Mouse (Mus musculus): ENCODE data around the gene Tpm4. TPM values are rescaled to one million over a fixed set of nuclear protein-coding genes. Genes with fewer than 3 reads are reported as not detected.

Tpm4 gene
- polyA plus RNA-seq, 1 experiment from 2014 or later, result 718 TPM

DNA sequence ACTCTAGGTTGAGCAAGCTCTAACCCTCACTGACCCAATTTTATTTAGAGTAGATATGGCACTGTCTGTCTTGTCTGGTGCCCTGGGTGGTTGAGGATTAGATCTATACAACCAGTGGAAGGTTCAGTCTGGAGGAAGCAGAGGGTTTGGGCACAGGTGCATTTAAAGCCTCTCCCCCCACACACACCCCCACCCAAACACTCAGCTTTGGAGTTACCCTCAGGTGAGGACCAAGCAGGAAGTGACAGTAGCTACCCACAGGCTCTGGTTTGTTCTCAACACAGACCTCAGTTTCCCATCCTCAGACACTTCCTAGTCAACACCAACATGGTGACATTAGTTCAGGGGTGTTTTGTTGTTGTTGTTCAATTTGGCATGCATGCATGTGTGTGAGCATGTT lies 28.0 kb downstream of the Tpm4 start:
- peaks cover 15% of the 10 kb centered on the region for H3K4me1 ChIP-seq (ENCODE audit: control insufficient read depth, insufficient read depth, low read length)
- no peak overlapping the region for H3K9ac ChIP-seq (ENCODE audit: low read depth, low read length)
- no peak overlapping the region for H3K4me3 ChIP-seq (ENCODE audit: low read length)
- H3K27ac ChIP-seq (ENCODE audit: low read depth, low read length), result no peak overlapping the region
- H3K4me2 ChIP-seq (replicated peaks; ENCODE audit: low read depth, low read length), result no peak overlapping the region
- H3K27me3 ChIP-seq (ENCODE audit: control insufficient read depth, insufficient read depth, low read length), result no peaks in the 10 kb centered on the region
- no peak for ATAC-seq (ENCODE audit: low FRiP score, low TSS enrichment)
- no peaks in the 10 kb centered on the region for H3K9me3 ChIP-seq (ENCODE audit: control insufficient read depth, low read length)
- H3K36me3 ChIP-seq (ENCODE audit: control insufficient read depth, insufficient read depth, low read length), result peaks cover 13% of the 10 kb centered on the region; the same call in 1 of the 2 replicates

DNA sequence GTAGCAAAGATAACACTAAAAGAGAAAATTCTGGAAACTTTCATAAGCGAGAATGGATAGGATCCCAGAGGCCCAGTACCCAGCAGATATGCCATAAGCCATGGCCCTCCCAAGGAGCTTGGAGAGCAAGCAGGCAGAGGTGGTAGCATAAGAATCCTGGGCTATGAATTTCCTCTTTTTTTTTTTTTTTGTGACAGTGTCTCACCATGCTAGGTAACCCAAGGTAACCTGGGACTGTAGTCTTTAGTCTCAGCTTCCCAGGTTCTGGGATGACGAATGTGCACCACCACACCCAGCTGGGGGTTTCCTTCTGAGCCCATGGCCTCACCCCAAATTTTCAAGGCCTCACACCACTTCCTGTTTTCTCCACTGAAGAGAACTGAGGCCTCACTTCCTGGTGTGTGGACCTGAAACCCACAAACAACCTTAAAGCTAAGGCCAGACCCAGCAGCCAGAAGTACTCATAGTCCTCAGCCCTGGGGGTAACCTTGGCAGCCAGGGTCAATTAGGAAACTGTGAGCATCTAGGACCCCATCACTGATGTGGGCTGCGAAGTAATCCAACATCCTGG lies 34.4 kb downstream of the Tpm4 start:
- Histone ChIP-seq H3K9ac (ENCODE audit: low read depth, low read length) (no peak overlapping the region), H3K4me2 (replicated peaks; ENCODE audit: low read depth, low read length) (no peak overlapping the region), H3K4me3 (ENCODE audit: low read length) (no peak overlapping the region), H3K27me3 (ENCODE audit: control insufficient read depth, insufficient read depth, low read length) (no peaks in the 10 kb centered on the region), H3K9me3 (ENCODE audit: control insufficient read depth, low read length) (no peaks in the 10 kb centered on the region), H3K4me1 (ENCODE audit: control insufficient read depth, insufficient read depth, low read length) (no peaks in the 10 kb centered on the region), H3K27ac (ENCODE audit: low read depth, low read length) (no peak overlapping the region), H3K36me3 (ENCODE audit: control insufficient read depth, insufficient read depth, low read length) (peaks cover 66% of the 10 kb centered on the region)
- ATAC-seq (ENCODE audit: low FRiP score, low TSS enrichment), result no peak
- WGBS, result 89% methylated on average over 3 of the region's 3 CpGs

DNA sequence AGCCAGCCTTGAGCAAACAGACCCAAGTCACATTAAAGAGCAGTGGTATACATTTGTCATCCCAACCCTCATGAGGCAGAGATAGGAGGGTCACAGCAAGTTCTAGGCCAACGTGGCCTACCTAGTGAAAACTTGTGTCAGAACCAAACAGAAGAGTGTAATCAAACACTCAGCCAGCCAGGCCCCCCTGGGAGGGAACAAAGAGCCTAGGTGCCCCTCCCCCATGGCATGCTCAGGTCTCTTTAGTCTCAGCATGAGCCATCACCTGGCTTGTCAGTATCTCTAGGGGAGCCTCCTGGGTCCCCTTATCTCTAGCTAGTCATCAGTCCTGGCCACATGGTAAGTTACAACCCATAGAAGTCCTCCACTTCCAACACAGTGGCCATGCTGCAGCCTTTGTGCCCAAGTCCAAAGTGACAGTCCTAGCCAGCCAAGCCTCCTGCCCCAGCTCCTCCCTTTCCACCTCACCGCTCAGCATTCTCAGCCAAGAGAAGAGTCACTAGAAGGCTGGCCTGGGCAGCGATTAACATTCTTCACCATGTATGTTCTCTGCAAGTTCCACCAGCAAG lies 35.0 kb downstream of the Tpm4 start:
- no peaks in the 10 kb centered on the region for H3K9me3 ChIP-seq (ENCODE audit: control insufficient read depth, low read length)
- H3K4me2 ChIP-seq (replicated peaks; ENCODE audit: low read depth, low read length), result no peak overlapping the region
- peaks cover 67% of the 10 kb centered on the region for H3K36me3 ChIP-seq (ENCODE audit: control insufficient read depth, insufficient read depth, low read length)
- H3K27ac ChIP-seq (ENCODE audit: low read depth, low read length), result no peak overlapping the region
- H3K27me3 ChIP-seq (ENCODE audit: control insufficient read depth, insufficient read depth, low read length), result no peaks in the 10 kb centered on the region
- no peak overlapping the region for H3K4me3 ChIP-seq (ENCODE audit: low read length)
- H3K9ac ChIP-seq (ENCODE audit: low read depth, low read length), result no peak overlapping the region
- no peaks in the 10 kb centered on the region for H3K4me1 ChIP-seq (ENCODE audit: control insufficient read depth, insufficient read depth, low read length)
- ATAC-seq (ENCODE audit: low FRiP score, low TSS enrichment), result no peak
- 83% methylated on average over 3 of the region's 3 CpGs for WGBS

DNA sequence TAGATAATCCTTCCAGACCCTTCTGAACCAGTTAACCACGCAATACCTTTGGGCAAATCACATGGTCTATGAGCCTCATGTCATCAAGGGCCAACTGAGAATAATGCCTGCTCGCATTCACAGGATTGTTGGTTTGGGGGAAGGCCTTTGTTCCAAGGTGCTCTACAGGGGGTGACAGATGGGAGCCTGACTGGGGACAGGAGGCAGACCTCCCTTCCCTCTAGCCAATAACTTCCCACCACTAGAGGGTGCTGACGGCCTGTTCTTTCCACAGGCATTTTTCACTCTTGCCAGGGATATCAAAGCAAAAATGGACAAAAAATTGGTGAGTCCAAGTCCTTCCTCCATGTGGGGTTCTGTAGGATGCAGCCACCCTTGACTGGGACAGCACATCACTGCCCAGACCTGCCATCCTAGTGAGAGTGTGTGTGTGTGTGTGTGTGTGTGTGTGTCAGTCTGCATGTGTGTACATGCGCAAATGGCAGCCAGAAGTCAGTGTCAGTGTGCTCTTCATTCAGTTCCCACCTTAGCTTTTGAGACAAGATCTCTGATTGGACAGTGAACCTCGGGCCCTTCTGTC lies 42.7 kb downstream of the Tpm4 start:
- Histone ChIP-seq H3K27ac (ENCODE audit: low read depth, low read length) (no peak overlapping the region), H3K4me3 (ENCODE audit: low read length) (no peak overlapping the region), H3K9me3 (ENCODE audit: control insufficient read depth, low read length) (no peaks in the 10 kb centered on the region), H3K4me1 (ENCODE audit: control insufficient read depth, insufficient read depth, low read length) (no peaks in the 10 kb centered on the region), H3K4me2 (replicated peaks; ENCODE audit: low read depth, low read length) (no peak overlapping the region), H3K27me3 (ENCODE audit: control insufficient read depth, insufficient read depth, low read length) (no peaks in the 10 kb centered on the region), H3K36me3 (ENCODE audit: control insufficient read depth, insufficient read depth, low read length) (peaks cover 82% of the 10 kb centered on the region), H3K9ac (ENCODE audit: low read depth, low read length) (no peak overlapping the region)
- WGBS, result 65% methylated on average over 5 of the region's 5 CpGs
- peak; percentile 68 for ATAC-seq (ENCODE audit: low FRiP score, low TSS enrichment)

- Histone ChIP-seq H3K9ac (ENCODE audit: low read depth, low read length) (no peak overlapping the region), H3K27ac (ENCODE audit: low read depth, low read length) (no peak overlapping the region), H3K4me3 (ENCODE audit: low read length) (no peak overlapping the region), H3K4me1 (ENCODE audit: control insufficient read depth, insufficient read depth, low read length) (no peaks in the 10 kb centered on the region), H3K4me2 (replicated peaks; ENCODE audit: low read depth, low read length) (no peak overlapping the region), H3K36me3 (ENCODE audit: control insufficient read depth, insufficient read depth, low read length) (peaks cover 27% of the 10 kb centered on the region), H3K9me3 (ENCODE audit: control insufficient read depth, low read length) (no peaks in the 10 kb centered on the region), H3K27me3 (ENCODE audit: control insufficient read depth, insufficient read depth, low read length) (no peaks in the 10 kb centered on the region)
- WGBS, result 83% methylated on average over 2 of the region's 2 CpGs
- ATAC-seq (ENCODE audit: low FRiP score, low TSS enrichment), result no peak
These were observed 48.9 kb downstream of the Tpm4 start for GRCm38 (mm10) chr8:72183554-72184202.

- no peaks in the 10 kb centered on the region for H3K4me1 ChIP-seq (ENCODE audit: control insufficient read depth, insufficient read depth, low read length)
- no peak for ATAC-seq (ENCODE audit: low FRiP score, low TSS enrichment)
- H3K4me3 ChIP-seq (ENCODE audit: low read length), result no peak overlapping the region
- H3K4me2 ChIP-seq (replicated peaks; ENCODE audit: low read depth, low read length), result no peak overlapping the region
- no peak overlapping the region for H3K27ac ChIP-seq (ENCODE audit: low read depth, low read length)
- H3K9me3 ChIP-seq (ENCODE audit: control insufficient read depth, low read length), result no peaks in the 10 kb centered on the region
- H3K9ac ChIP-seq (ENCODE audit: low read depth, low read length), result no peak overlapping the region
- H3K27me3 ChIP-seq (ENCODE audit: control insufficient read depth, insufficient read depth, low read length), result no peaks in the 10 kb centered on the region
- WGBS, result 81% methylated on average over 2 of the region's 2 CpGs
- H3K36me3 ChIP-seq (ENCODE audit: control insufficient read depth, insufficient read depth, low read length), result no peaks in the 10 kb centered on the region
These were observed 53.1 kb downstream of the Tpm4 start for GRCm38 (mm10) chr8:72187793-72188331.

GRCm38 (mm10) chr8:72189417-72190214 lies 54.8 kb downstream of the Tpm4 start, which contains the start of gene Hsh2d:
Gene Hsh2d, plus strand, starts transcription at chr8:72189638.
- no peak within 1 kb of the TSS for H3K9ac ChIP-seq (ENCODE audit: low read depth, low read length)
- no peaks in the 10 kb centered on the region for H3K36me3 ChIP-seq (ENCODE audit: control insufficient read depth, insufficient read depth, low read length)
- H3K9me3 ChIP-seq (ENCODE audit: control insufficient read depth, low read length), result no peaks in the 10 kb centered on the region
- H3K4me1 ChIP-seq (ENCODE audit: control insufficient read depth, insufficient read depth, low read length), result no peaks in the 10 kb centered on the region
- WGBS, result 75% methylated on average over 12 of the region's 12 CpGs
- no peaks in the 10 kb centered on the region for H3K27me3 ChIP-seq (ENCODE audit: control insufficient read depth, insufficient read depth, low read length)
- H3K4me3 ChIP-seq (ENCODE audit: low read length), result no peak within 1 kb of the TSS
- ATAC-seq (ENCODE audit: low FRiP score, low TSS enrichment), result no peak
- H3K4me2 ChIP-seq (replicated peaks; ENCODE audit: low read depth, low read length), result no peak within 1 kb of the TSS
- no peak within 1 kb of the TSS for H3K27ac ChIP-seq (ENCODE audit: low read depth, low read length)

GRCm38 (mm10) chr8:72190215-72190539 lies 55.4 kb downstream of the Tpm4 start:
- Histone ChIP-seq H3K4me2 (replicated peaks; ENCODE audit: low read depth, low read length) (no peak overlapping the region), H3K27me3 (ENCODE audit: control insufficient read depth, insufficient read depth, low read length) (no peaks in the 10 kb centered on the region), H3K9me3 (ENCODE audit: control insufficient read depth, low read length) (no peaks in the 10 kb centered on the region), H3K4me1 (ENCODE audit: control insufficient read depth, insufficient read depth, low read length) (no peaks in the 10 kb centered on the region), H3K9ac (ENCODE audit: low read depth, low read length) (no peak overlapping the region), H3K4me3 (ENCODE audit: low read length) (no peak overlapping the region), H3K36me3 (ENCODE audit: control insufficient read depth, insufficient read depth, low read length) (no peaks in the 10 kb centered on the region), H3K27ac (ENCODE audit: low read depth, low read length) (no peak overlapping the region)
- no peak for ATAC-seq (ENCODE audit: low FRiP score, low TSS enrichment)
- 82% methylated on average over 2 of the region's 2 CpGs for WGBS

All from kidney, embryonic 14.5 days (tissue).